Mouse (Mus musculus): ENCODE results near the gene Fnip1.

- TF ChIP-seq POLR2A (IDR thresholded peaks at IDR 0.05; ENCODE audit: extremely low read depth, insufficient read depth, low read length): no peak
- no peak for TF ChIP-seq CTCF (IDR thresholded peaks at IDR 0.05; ENCODE audit: extremely low read depth, insufficient read depth, low read length)
These were observed 39.9 kb upstream of the Fnip1 start for GRCm38 (mm10) chr11:54398058-54398457.
